Mouse (Mus musculus) forebrain, embryonic 13.5 days (tissue): Measurements from ENCODE around the gene Nvl. TPM values are rescaled to one million over a fixed set of nuclear protein-coding genes. Genes with fewer than 3 reads are reported as not detected.

ENCODE experiments used
- ATAC-seq: fragments of 200-750 bp; cut with Nextera tagmentation; 2 replicates; pipeline ENCODE4 v1.8.0; 2017
- H3K27ac ChIP-seq: fragments of 300-500 bp; sonication (generic); 2 replicates; pipeline ENCODE4 v1.5.1; 2015; ENCODE audit warnings: inconsistent platforms, mild to moderate bottlenecking, moderate library complexity
- H3K27me3 ChIP-seq: fragments of 300-500 bp; sonication (generic); 2 replicates; pipeline ENCODE4 v1.6.1; 2015; ENCODE audit warnings: mild to moderate bottlenecking, inconsistent platforms
- H3K36me3 ChIP-seq: fragments of 300-500 bp; sonication (generic); 2 replicates; pipeline ENCODE4 v1.6.1; 2015; ENCODE audit warnings: mild to moderate bottlenecking, inconsistent platforms; ENCODE audit not compliant: poor library complexity, severe bottlenecking
- H3K4me1 ChIP-seq: fragments of 300-500 bp; sonication (generic); 2 replicates; pipeline ENCODE4 v1.6.1; 2015; ENCODE audit warnings: inconsistent platforms
- H3K4me2 ChIP-seq: fragments of 300-500 bp; sonication (generic); 2 replicates; pipeline ENCODE4 v1.6.1; 2015; ENCODE audit warnings: inconsistent platforms, mild to moderate bottlenecking, moderate library complexity
- H3K4me3 ChIP-seq: fragments of 300-500 bp; sonication (generic); 2 replicates; pipeline ENCODE4 v1.5.1; 2015; ENCODE audit warnings: mild to moderate bottlenecking, inconsistent platforms
- H3K9ac ChIP-seq: fragments of 300-500 bp; sonication (generic); 2 replicates; pipeline ENCODE4 v1.6.1; 2015; ENCODE audit warnings: mild to moderate bottlenecking, inconsistent platforms
- H3K9me3 ChIP-seq: fragments of 300-500 bp; sonication (generic); replicated peaks from 2 replicates; pipeline ENCODE4 v1.6.1; 2016; ENCODE audit warnings: inconsistent platforms
- WGBS: fragments of 180-500 bp; shearing (Covaris S2); methylation state at CpG from one replicate; pipeline ENCODE4 v1.1.7; 2015; 5-methylcytosine and 5-hydroxymethylcytosine counted together
- polyA plus RNA-seq: library from polyadenylated mRNA; unstranded; fragments of >200 nt; fragmentation: Nextera tagmentation; extraction: Ambion mirVana; gene quantifications from 2 replicates; pipeline ENCODE4 v1.2.1, GENCODE M21; 2015

Gene Nvl
- polyA plus RNA-seq, 1 experiment from 2014 or later, result 41.7 TPM

DNA sequence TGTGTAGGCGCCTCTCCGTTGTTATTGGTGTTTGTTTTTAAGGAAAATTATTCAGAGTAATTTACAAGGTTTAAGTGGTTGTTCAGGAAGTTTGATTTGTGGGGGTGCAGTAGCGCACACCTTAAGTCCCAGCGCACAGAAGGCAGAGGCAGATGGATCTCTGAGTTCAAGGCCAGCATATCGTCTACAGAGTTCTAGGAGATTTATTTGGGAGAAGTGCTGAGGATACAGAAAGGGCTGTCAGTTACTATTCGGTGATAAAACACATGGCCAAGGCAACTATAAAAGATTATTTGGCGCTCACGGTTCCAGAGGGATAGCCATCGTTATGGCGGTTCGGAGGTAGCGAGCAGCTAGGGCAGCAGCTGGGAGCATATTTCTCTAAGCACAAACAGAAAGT lies 962 bp upstream of the Nvl start:
- Histone ChIP-seq H3K9ac (peak overlapping the region; percentile 69), H3K4me2 (peak overlapping the region; percentile 74), H3K36me3 (peaks cover 18% of the 10 kb centered on the region), H3K27ac (no peak overlapping the region), H3K4me3 (peak overlapping the region; percentile 62), H3K9me3 (no peaks in the 10 kb centered on the region), H3K27me3 (no peaks in the 10 kb centered on the region), H3K4me1 (peaks cover 38% of the 10 kb centered on the region)
- 14% methylated on average over 12 of the region's 12 CpGs for WGBS
- ATAC-seq, result no peak

- peaks cover 37% of the 10 kb centered on the region for H3K4me1 ChIP-seq
- peak overlapping the region; percentile 74 for H3K4me2 ChIP-seq
- H3K27me3 ChIP-seq, result no peaks in the 10 kb centered on the region
- peak overlapping the region; percentile 62 for H3K4me3 ChIP-seq
- peaks cover 29% of the 10 kb centered on the region for H3K36me3 ChIP-seq
- ATAC-seq, result peak; percentile 52
- H3K9me3 ChIP-seq, result no peaks in the 10 kb centered on the region
- peak overlapping the region; percentile 76; the same call in 1 of the 2 replicates for H3K27ac ChIP-seq
- H3K9ac ChIP-seq, result peak overlapping the region; percentile 69
- WGBS, result under 1% methylated on average over 12 of the region's 12 CpGs
Measured at GRCm38 (mm10) chr1:181143609-181143949, 425 bp downstream of the Nvl start.

GRCm38 (mm10) chr1:181138730-181139129 lies 5.3 kb downstream of the Nvl start:
- H3K9me3 ChIP-seq, result no peaks in the 10 kb centered on the region
- 93% methylated on average over 7 of the region's 7 CpGs for WGBS
- H3K9ac ChIP-seq, result no peak overlapping the region
- peaks cover 67% of the 10 kb centered on the region for H3K36me3 ChIP-seq
- H3K4me2 ChIP-seq, result no peak overlapping the region
- no peak overlapping the region for H3K27ac ChIP-seq
- peaks cover 12% of the 10 kb centered on the region for H3K4me1 ChIP-seq
- no peaks in the 10 kb centered on the region for H3K27me3 ChIP-seq
- no peak for ATAC-seq
- no peak overlapping the region for H3K4me3 ChIP-seq

DNA sequence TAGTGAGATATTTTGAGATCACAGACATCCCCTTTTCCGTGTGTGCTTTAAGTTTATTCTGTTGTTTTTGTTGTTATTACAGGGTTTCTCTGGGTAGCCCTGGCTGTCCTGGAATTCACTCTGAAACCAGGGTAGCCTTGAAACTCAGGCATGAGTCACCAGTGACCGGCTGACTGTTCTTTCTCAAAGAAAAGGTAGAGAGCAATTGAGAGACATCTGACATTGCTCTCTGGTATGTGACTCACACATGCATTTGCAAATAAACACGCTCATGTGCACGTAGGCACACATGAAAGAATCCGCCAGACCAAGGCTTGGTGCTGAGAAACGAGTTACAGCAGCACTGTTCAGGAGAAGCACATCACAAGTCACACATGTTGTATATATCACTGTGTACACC lies 12.1 kb downstream of the Nvl start:
- no peaks in the 10 kb centered on the region for H3K27me3 ChIP-seq
- H3K9ac ChIP-seq, result no peak overlapping the region
- 94% methylated on average over 6 of the region's 6 CpGs for WGBS
- no peaks in the 10 kb centered on the region for H3K9me3 ChIP-seq
- no peak overlapping the region for H3K4me3 ChIP-seq
- H3K4me1 ChIP-seq, result no peaks in the 10 kb centered on the region
- no peak for ATAC-seq
- no peak overlapping the region for H3K4me2 ChIP-seq
- H3K27ac ChIP-seq, result no peak overlapping the region
- H3K36me3 ChIP-seq, result peaks cover 84% of the 10 kb centered on the region

DNA sequence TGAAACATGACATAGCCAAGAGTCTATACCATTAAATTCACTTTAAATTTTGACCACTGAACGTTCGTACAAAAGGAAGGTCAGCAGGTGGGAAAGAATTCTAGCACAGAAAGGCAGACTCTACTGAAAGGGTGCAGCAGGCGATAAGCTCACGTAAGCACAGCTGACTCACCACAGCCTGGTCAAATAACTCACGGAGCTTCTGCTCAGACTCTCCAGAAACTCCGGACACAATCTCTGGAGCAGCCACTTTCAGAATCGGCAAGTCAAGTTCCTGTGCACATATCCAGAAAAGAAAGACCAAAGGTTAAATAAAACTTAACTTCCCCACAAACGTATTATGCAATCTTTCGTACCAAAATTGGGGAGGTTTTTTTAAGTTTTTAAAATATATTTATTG lies 17.2 kb downstream of the Nvl start:
- Histone ChIP-seq H3K9ac (no peak overlapping the region), H3K27me3 (no peaks in the 10 kb centered on the region), H3K9me3 (no peaks in the 10 kb centered on the region), H3K4me1 (no peaks in the 10 kb centered on the region), H3K36me3 (peaks cover 85% of the 10 kb centered on the region), H3K4me2 (no peak overlapping the region), H3K4me3 (no peak overlapping the region), H3K27ac (no peak overlapping the region)
- WGBS, result 91% methylated on average over 9 of the region's 9 CpGs
- ATAC-seq, result no peak

DNA sequence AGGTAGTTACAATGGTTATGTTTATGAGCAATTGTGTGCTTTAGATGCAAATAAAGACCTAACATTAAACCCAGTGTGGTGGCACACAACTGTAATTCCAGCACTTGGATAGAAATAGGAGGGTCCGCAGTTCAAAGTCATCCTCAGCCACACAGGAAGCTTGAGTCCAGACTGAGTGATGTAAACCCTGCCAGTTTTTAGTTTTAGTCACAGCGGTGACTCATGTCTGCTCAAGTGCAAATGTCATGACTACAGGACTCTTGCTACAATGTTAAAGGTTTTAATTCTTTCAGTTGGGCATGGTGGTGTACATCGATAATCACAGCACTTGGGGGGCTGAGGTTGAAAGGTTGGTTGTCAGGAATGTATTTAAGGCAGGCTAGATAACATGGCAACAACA lies 18.1 kb downstream of the Nvl start:
- no peak for ATAC-seq
- WGBS, result 96% methylated on average over 3 of the region's 3 CpGs
- H3K4me3 ChIP-seq, result no peak overlapping the region

DNA sequence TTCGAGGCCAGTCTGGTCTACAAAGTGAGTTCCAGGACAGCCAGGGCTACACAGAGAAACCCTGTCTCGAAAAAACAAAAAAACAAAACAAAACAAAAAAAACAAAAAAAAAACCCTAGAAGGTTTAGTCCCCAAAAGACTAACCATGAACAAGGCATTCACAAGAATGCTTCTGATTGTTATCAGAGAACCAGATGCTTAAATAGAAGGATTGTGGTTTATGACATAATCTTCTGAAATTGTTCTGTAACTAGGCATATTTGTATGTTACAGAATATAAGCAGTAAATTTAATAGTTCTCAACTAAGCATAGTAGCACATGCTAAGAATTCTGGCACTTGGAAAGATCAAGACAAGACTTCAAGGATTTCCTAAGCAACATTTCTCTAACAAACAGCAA lies 19.9 kb downstream of the Nvl start:
- no peak for ATAC-seq

More for the DNA sequence above, 18.1 kb downstream of the Nvl start:
- H3K27ac ChIP-seq, result no peak overlapping the region
- no peak overlapping the region for H3K9ac ChIP-seq
- H3K27me3 ChIP-seq, result no peaks in the 10 kb centered on the region
- H3K4me2 ChIP-seq, result no peak overlapping the region
- no peaks in the 10 kb centered on the region for H3K4me1 ChIP-seq
- H3K9me3 ChIP-seq, result no peaks in the 10 kb centered on the region
- peaks cover 89% of the 10 kb centered on the region for H3K36me3 ChIP-seq

DNA sequence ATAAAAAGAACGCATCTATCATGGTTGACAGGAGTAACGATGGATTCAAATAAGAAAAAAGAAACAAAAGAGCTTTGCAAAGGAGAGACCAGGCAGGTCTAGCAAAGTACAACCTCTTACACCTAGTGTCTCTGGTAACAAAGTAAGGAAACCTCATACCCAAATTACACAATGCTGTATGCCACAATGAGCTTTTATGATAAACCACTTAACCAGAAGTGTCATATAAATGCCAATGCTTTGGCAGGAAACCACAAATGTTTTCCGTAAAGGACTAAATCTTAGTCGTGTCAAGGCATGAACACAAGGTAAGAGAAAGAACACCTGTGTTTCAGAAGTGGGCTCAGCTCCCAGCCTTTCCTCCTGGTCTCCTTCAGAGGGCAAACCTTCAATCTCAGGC lies 26.9 kb downstream of the Nvl start:
- peaks cover 79% of the 10 kb centered on the region for H3K36me3 ChIP-seq
- WGBS, result 97% methylated on average over 4 of the region's 4 CpGs
- H3K4me1 ChIP-seq, result no peaks in the 10 kb centered on the region
- no peak overlapping the region for H3K27ac ChIP-seq
- no peak overlapping the region for H3K4me3 ChIP-seq
- no peak for ATAC-seq
- H3K4me2 ChIP-seq, result no peak overlapping the region
- no peaks in the 10 kb centered on the region for H3K27me3 ChIP-seq
- H3K9ac ChIP-seq, result no peak overlapping the region
- H3K9me3 ChIP-seq, result no peaks in the 10 kb centered on the region

More for the DNA sequence above, 19.9 kb downstream of the Nvl start:
- 96% methylated on average over 2 of the region's 2 CpGs for WGBS
- H3K9me3 ChIP-seq, result no peaks in the 10 kb centered on the region
- H3K4me1 ChIP-seq, result no peaks in the 10 kb centered on the region
- no peak overlapping the region for H3K4me2 ChIP-seq
- H3K27ac ChIP-seq, result no peak overlapping the region
- H3K36me3 ChIP-seq, result peaks cover 87% of the 10 kb centered on the region
- H3K4me3 ChIP-seq, result no peak overlapping the region
- no peaks in the 10 kb centered on the region for H3K27me3 ChIP-seq
- no peak overlapping the region for H3K9ac ChIP-seq

- no peak overlapping the region for H3K9ac ChIP-seq
- H3K9me3 ChIP-seq, result no peaks in the 10 kb centered on the region
- ATAC-seq, result no peak
- no peaks in the 10 kb centered on the region for H3K4me1 ChIP-seq
- H3K4me3 ChIP-seq, result no peak overlapping the region
- H3K27me3 ChIP-seq, result no peaks in the 10 kb centered on the region
- 80% methylated on average over 12 of the region's 12 CpGs for WGBS
- H3K27ac ChIP-seq, result no peak overlapping the region
- H3K4me2 ChIP-seq, result no peak overlapping the region
- peaks cover 44% of the 10 kb centered on the region for H3K36me3 ChIP-seq
Measured at GRCm38 (mm10) chr1:181090048-181090447, 54.0 kb downstream of the Nvl start.

- Histone ChIP-seq H3K27me3 (no peaks in the 10 kb centered on the region), H3K36me3 (no peaks in the 10 kb centered on the region), H3K9me3 (no peaks in the 10 kb centered on the region), H3K9ac (no peak overlapping the region), H3K27ac (no peak overlapping the region), H3K4me1 (no peaks in the 10 kb centered on the region), H3K4me2 (no peak overlapping the region), H3K4me3 (no peak overlapping the region)
- 37% methylated on average over 2 of the region's 2 CpGs for WGBS
- no peak for ATAC-seq
Measured at GRCm38 (mm10) chr1:181084021-181084420, 60.0 kb downstream of the Nvl start.

DNA sequence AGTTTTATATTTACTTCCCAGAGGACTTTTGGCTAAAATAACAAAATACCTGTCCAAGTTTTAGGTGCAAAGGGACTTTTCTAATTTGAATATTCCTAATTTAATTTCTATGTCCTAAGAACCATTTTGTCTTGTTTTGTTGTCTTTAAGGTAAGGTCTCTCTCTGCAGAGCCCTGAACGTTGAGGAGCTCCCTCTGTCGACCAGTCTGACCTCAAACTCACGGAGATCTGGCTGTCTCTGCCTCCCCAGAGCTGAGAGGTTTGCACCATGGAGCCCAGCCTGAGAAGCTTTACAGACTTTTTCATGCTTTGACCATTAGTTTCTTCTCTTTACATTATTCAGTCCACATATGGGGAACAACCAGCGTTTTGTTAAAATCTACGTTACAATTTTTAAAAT lies 70.9 kb downstream of the Nvl start:
- H3K9me3 ChIP-seq, result no peaks in the 10 kb centered on the region
- H3K27me3 ChIP-seq, result no peaks in the 10 kb centered on the region
- no peak overlapping the region for H3K4me3 ChIP-seq
- H3K27ac ChIP-seq, result no peak overlapping the region
- no peak overlapping the region for H3K9ac ChIP-seq
- ATAC-seq, result no peak
- no peaks in the 10 kb centered on the region for H3K4me1 ChIP-seq
- no peaks in the 10 kb centered on the region for H3K36me3 ChIP-seq
- H3K4me2 ChIP-seq, result no peak overlapping the region
- WGBS, result 49% methylated on average over 5 of the region's 5 CpGs

DNA sequence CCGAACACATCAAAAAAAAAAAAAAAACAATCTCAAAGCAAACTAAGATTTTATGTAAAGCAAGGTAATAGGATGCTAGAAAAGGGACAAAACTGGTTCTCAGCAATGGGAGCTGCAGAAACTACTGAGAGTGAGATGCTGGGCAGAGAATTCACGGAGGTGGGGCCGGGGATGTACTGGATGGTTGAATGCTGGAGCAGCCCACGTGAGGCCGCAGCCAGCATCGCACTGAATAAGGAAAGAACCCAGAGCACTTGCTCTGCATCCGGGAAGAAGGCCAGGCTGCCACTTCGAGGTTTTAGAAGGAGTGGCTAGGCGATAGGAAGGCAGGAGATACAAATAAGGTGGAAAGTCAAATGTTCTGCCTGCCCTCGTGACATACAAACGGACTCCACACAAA lies 74.3 kb downstream of the Nvl start:
- no peaks in the 10 kb centered on the region for H3K27me3 ChIP-seq
- H3K36me3 ChIP-seq, result no peaks in the 10 kb centered on the region
- H3K9me3 ChIP-seq, result no peaks in the 10 kb centered on the region
- H3K9ac ChIP-seq, result no peak overlapping the region
- ATAC-seq, result no peak
- H3K4me3 ChIP-seq, result no peak overlapping the region
- no peaks in the 10 kb centered on the region for H3K4me1 ChIP-seq
- H3K27ac ChIP-seq, result no peak overlapping the region
- H3K4me2 ChIP-seq, result no peak overlapping the region
- WGBS, result 66% methylated on average over 11 of the region's 11 CpGs

DNA sequence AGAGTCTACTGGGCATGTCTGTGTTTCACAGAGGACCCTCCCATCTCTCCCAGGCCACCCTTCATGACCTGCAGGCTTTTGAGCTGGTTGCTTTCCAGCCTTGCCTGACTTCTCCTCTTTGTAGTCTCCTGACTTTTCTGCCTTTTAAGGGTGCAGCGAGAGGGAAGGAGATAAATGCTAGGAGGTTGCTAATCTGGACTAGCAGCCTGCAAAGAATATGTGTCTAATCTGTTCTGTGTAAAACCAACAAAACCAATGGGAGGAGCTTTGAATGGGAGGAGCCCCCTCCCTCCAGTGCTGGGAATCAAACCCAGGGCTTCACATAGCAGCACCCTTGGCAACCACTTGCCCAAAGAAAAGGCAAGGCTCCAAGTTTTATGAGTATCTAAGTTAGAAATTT lies 75.7 kb downstream of the Nvl start:
- 76% methylated on average over 1 of the region's 1 CpGs for WGBS
- Histone ChIP-seq H3K27me3 (no peaks in the 10 kb centered on the region), H3K4me3 (no peak overlapping the region), H3K9ac (no peak overlapping the region), H3K27ac (no peak overlapping the region), H3K9me3 (no peaks in the 10 kb centered on the region), H3K4me2 (no peak overlapping the region), H3K4me1 (no peaks in the 10 kb centered on the region), H3K36me3 (no peaks in the 10 kb centered on the region)
- ATAC-seq, result no peak
